Mouse (Mus musculus) bone marrow, adult 2 months (tissue): ENCODE measurements at regions not wholly inside any gene's neighbourhood (a gene's known extent, or its start where the extent isn't known, plus 50 kb on each side); places are given as distances from the start of the nearest gene placed in this dataset.

Experiments used
- CTCF ChIP-seq: fragments of 200-500 bp; IDR thresholded peaks from 2 replicates; pipeline ENCODE4 v1.5.1; 2011; ENCODE audit warnings: low read length, control low read depth; ENCODE audit not compliant: control insufficient read depth, insufficient read depth
- POLR2A ChIP-seq: fragments of 200-500 bp; IDR thresholded peaks from 2 replicates; pipeline ENCODE4 v1.6.1; 2011; ENCODE audit warnings: low read depth, mild to moderate bottlenecking, control low read depth, low read length, borderline replicate concordance; ENCODE audit not compliant: control insufficient read depth

DNA sequence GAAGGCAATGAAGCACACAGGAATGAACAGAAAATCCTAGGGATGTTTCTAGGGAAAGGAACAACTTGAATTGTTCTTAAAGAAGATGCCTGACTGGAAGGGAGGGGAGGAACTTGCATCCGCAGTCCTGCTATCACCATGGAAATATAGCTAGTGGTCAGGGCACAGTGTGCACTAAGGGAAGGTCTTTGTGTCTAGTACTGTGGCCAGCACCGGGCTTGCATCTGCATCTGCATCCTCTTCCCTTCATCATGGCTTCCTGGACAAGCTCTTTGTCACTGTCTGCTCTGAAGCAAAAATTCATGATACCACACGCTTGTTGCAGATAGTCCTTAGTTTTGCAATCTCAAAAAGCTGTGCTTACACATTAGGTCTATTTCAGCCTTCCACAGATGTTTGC is 241.0 kb upstream of the Adgrl2 start:
- no peak for TF ChIP-seq CTCF
- TF ChIP-seq POLR2A = no peak
